Mouse (Mus musculus) thymus, postnatal 25 days (tissue): Measurements from ENCODE around the gene Spic.
"Not testable (repeated sequence)": the region's sequence is repeated elsewhere in the genome, so short reads cannot be mapped to it uniquely, and the experiment has no call there.

Experiments used
- DNase-seq: peaks from one replicate; pipeline ENCODE4 v3.0.0; 2022

Spic gene

DNA sequence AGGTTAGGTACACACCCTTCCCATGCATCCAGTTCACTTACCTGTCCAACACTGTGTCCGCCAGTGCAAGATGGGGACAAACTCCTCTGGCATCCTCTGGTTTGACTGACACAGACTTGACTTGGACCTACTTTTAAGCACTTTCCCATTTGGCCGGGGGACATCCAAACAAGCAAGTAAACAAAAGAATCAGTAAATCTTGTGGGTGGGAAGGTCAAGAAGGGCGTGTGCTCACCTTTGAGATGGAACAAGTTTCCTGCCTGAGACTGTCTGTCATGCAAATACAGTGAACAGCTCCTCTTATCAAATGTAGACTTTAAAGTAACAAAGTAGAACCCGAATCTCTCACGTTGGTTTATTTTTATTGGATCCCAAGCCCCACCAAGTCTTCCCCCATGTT, at the start of gene Spic:
Spic (minus strand) TSS at position 91 of the 400 bp plus-strand sequence.
- DNase-seq = no peak

DNA sequence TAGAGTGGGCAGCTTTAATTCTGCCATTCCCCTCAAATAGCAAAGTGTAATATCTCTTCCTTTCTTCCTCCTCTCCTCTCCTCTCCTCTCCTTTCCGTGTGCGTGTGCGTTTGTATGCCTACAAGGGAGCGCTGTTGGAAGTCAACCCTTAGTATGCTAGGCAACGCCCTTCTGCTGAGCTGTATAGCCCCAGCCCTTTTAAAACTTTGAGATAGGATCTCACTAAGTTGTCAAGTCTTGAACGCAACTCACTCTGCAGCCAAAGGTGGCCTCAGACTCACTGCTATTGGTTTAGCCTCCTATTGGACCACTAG, 47.5 kb upstream of the Spic start:
- DNase-seq = no peak

DNA sequence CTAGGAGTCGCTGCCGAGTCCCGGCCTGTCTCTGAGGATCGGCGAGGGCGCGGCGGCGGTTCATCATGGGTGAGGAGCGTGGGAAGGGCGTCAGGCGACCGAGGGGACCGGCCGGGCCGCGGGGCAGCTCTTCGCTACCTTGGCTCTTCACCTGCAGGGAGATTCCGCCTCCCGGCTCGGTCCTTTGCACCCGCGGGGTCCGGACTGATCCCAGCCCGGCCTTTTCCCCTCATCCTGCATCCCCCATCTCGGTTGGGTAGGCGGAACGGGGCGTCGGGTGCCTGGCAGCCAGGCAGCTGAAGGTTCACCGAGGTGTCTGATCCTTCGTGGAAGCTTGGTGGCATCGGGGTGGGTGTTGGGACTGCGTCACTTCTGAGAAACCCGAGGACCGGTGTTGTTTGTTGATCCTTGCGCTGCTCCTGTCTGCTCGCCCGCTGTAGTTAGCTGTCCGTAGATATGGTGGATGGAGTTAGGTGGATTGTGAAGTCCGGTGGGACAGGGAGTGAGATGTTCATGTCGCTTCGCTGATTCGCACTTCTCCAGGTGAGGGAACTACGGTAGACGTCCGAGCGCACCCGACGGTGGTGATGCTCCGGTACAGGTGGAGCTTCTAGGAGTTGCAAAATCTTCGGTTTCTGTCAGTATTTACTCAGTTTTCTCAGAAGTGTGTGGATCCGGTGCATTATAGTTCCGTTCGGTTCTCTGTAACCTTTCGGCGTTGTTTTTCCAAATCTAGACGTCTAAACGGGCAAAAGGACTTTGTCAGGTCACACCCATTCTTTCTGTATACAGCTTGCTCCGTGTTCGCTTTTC, 46.9 kb upstream of the Spic start:
- no peak for DNase-seq

DNA sequence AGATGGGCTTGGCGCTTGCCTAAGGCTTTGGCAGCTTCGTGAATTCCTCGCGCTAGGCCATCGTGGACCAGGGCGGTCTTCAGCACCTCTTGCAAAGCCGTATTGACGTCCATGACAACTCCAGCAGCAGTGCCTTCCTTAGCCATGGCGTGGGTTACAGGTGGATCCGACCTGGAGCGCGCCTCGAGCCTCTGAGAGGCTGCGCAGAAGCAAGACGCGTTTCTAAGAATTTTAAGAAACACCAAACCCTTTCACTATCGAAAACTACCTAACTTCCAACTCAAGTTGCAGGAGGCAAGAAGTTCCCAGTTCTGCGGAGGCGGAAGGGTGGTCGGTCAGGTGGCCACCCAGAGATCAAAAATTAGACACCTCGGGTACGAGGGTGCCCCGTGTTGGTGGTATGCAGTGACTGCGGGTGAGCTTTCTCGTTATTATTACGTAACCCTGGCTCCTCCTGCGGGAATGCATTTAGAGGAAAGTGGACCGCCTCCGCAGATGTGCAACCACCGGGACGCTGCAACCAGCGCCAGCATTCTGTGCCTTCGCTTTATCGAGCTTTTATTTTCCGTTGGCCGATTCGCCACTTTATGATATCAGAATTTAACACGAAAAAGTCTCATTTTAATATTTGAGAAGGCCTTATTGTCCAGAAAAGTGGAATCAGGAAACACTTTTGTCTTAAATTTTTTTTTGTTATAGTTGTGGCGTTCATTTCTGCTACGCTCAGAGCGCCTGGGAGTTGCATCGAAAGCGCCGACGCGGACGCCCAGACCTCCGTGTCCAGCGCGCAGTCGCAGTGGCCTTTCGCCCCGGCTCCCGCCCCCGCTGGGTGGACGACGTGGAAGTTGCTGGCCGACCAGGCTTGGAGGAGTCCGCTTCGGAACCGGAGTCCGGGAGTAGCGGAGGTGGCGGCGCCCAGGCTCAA, 46.0 kb upstream of the Spic start, which contains the start of gene Arl1:
Arl1 (plus strand) TSS at position 288 of the 925 bp plus-strand sequence.
- peak; percentile 85 for DNase-seq

DNA sequence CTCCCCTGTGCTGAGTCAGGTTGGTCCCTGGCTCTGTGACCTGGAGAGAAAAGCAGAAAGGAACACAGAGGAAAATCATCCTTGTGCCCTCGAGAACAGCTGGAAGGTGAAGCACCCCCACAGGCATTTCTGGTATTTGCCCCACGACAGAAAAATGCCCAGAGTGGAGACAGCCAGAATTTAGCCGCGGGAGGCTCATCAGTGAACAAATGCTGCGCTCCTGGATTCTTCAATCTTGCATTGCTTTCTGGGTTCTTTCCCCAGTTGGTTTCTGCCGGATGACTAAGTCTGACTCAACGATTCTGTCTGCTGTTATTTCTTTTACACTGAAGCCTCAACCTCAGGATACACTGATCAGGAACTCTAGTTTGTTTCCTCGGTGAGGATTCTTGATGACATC, 43.4 kb upstream of the Spic start:
- no peak for DNase-seq

DNA sequence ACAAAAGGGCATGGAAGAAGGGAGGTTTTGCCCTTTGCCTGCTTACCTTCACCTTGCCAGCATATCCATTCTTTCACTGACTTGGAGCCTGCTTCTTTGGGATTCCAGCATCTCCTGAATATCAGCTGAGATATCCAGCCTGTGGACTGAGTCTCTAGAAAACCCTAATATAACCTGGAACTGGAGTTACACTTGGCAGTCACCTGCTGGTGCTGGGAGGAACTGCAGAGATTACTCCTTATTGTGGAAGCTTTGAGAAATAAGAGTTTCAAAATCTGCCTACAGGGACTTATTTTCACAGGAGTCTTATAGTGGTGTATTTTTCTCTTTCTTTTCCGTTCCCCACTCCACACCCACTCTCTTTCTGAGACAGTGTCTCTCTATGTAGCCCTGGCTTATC, 42.3 kb upstream of the Spic start:
- peak; percentile 35 for DNase-seq

DNA sequence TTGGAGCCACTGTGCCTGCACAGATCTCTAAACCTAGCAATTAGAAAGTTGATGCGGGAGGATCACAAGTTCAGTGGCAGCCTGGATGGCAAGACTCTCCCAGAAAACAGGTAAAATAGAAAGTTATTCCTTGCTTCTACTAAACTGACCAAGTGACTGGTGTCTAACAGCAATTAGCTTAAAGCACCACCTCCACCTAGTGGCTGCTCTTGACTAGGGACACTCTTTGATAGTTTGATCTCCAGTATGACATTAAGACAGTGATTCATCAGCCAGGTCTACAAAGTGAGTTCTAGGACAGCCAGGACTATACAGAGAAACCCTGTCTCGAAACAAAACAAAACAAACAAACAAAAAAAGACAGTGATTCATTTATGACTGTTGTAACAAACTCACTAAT, 40.5 kb upstream of the Spic start:
- DNase-seq = no peak

DNA sequence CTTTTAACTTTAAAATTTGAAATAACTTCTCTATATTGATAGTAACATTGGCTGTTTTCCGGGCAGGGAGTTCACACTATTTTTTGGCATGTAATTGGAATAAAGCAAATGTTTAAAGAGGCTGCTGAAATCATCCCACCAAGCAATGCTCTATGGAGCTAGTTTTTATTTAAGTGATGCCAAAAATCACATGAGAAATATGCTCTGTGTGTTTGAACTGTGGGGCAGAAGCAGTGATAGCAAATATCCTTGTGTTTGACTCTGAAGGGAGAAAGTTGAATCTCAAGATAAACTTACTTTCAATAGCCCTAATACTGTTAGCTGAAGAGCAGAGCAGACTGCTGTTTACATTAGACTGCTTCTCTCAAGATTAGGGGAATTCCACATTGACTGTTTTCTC, 34.8 kb upstream of the Spic start:
- DNase-seq = no peak

DNA sequence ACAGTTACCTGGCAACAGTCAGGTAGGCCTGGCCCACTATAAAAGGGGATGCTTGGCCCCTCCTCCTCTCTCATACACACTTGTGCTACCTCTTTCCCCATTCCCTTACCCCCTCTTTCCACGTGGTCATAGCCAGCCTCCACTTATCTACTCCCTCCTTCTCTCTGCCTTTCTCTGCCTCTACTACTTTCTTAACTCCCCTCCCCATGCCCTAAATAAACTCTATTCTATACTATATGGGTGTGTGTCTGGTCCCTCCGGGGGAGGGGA, 32.9 kb upstream of the Spic start:
- DNase-seq = no peak

DNA sequence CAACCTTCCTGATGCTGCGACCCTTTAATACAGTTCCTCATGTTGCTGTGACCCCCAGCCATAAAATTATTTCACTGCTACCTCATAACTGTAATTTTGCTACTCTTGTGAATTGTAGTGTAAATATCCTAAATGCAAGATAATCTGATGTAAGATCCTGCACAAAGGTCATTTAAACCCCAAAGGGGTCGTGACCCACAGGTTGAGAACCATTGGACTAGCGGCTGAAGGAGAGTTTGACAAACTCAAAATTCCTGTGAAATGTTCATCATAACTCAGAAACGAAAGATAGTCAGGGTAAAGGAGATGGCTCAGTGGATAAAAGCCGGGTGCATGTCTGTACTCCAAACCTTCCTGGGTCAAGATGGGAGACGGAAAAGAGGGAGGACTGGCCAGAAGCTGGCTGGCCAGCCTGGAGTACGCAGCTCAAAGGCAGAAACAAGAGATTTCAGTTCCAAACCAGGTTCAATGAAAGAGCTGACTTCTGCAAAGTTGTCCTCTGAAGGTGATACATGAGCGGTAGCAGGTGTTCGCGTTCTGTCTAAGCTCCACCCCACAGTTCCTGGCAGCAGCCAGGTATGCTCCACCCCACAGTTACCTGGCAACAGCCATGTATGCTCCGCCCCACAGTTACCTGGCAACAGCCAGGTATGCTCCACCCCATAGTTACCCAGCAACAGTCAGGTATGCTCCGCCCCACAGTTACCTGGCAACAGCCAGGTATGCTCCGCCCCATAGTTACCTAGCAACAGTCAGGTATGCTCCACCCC, 32.4 kb upstream of the Spic start:
- DNase-seq = no peak

DNA sequence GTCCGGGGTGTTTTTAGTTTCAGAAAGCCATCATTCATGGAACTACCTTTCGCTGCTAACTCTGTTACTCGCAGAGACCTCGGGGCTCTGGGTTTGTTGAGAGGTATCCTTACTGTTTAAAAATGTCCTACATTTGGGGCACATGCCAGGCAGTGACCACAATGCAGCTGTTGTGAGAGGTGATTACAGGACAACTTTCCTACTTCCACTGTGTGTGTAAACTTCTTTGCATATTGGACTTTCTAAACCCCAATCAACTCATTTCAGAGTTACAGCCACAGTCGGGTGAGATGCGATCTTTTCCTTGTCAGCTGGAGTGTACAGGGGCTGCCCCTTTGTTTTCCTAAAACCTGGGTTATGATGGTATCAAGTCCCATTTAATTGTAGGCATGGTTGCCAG, 30.8 kb upstream of the Spic start:
- DNase-seq = no peak

DNA sequence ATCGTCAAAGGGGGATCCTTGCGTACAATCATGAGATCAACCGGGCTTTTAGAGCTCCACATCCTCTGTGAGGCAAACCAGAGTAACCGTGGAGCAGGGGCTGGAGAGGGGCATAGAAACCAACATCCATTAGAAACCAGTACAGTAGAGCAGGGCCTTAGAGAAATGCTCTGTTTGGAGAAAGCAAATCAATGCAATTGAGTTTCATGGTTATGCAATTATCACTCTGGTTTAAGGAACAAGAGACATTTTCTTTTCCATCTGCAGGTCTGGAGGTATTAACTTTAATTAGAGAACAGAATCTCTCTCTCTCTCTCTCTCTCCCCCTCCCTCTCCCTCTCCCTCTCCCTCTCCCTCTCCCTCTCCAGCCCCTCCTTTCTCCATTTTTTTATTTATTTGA, 29.9 kb upstream of the Spic start:
- no peak for DNase-seq

DNA sequence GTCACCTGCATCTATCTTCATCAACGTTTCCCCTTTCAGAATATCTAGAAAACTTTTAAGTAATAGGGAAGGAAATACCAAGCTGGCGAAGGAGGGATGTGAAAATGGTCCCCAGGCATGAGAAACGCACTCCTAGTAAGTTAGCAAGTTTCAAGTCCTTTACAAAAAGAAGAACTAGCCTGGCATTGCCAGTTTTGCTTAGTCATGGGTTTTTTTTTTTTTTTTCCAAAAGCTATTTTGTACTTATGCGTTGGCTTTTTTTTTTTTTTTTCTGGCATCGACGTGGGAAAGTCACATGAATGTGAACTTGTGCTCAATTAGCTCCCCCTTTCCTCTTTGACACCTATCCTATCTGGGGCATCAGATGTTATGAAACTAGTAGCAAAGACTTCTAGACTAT, 27.5 kb upstream of the Spic start:
- DNase-seq = no peak

DNA sequence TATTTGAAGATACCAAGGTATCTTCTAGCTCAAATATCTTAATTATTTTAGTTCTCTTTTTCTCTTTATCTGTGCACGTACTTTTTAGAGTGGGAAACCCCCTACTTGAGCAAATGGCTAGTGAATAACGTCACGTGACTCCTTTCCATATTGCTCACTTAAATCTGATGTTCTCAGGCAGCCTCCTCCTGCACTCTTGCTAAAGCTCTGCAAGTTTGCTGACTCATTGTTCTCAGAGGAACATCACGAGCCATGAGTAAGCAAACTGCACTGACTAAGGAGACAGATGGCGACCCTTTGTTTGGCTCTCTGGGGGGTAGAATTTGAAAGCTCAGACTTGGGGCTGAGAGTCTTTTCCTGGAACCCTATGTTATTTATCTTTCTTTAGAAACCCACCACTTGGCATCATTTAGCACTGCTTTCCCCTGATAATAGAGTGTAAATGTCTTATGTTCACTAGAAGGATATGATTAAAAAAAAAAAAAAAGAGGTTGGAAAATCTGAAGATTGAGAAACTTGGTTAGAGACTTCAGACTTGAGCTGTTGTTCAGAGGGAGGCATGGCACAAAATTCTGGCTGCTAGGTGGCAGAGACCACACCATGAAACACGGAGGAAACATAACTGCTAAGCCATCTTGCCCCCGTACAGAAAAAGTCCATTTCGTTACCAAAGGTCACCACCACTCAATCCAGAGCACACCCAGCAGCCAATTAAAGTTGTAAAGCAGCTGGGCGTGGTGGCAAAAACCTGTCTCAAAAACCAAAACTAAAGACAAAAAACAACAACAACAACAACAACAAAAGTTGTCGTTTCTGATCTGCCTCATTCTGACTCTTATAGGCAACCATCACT, 24.1 kb upstream of the Spic start:
- no peak for DNase-seq

DNA sequence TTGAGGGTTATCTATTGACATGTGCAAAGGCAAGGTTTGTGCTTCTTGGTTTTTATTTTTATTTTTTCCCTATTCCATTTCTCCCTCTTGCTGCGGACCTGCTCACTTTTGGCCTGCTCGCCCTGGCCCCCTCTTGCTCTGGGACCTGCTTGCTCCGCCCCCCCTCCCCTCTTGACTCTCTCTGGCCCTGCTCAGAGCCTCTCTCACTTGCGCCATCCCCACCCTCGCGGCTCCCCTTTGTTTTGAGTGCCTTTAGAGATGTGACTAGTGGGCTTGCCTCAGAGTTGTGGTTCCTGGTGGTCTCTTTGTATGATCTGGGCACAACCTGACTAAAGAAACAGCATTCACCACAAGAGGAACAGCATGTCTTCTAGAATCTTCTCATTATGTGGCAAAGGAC, 16.1 kb upstream of the Spic start:
- no peak for DNase-seq

DNA sequence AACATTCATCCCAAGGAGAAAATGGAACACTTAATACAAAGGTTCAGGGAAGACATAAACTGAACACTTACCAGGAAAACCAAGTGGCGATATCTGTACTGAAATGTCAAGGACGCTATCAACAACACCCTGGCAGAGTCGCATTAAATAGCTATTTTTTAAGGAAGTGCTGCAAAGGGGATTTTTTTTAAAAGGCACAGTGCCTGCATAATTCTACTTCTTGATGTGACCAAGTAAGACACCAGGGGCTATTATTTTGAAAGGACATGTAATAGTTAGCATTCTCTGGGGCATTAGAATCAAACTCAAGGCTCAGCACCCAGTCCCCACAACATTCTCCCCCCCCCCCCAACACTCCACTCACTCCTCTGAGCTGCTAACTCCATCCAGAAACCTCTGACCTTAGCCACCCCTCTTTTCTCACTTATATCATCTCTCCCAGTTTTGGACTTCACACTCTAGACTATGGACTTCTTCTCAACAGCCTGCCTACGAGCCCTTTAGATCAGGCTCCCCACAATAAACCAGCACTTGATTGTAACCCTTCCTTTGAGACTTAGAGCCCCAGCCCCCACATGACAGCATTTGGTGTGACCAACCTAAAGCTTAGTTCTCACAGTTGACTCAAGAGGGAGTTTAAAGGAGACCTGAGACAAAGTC, 1.8 kb downstream of the Spic start:
- no peak for DNase-seq

DNA sequence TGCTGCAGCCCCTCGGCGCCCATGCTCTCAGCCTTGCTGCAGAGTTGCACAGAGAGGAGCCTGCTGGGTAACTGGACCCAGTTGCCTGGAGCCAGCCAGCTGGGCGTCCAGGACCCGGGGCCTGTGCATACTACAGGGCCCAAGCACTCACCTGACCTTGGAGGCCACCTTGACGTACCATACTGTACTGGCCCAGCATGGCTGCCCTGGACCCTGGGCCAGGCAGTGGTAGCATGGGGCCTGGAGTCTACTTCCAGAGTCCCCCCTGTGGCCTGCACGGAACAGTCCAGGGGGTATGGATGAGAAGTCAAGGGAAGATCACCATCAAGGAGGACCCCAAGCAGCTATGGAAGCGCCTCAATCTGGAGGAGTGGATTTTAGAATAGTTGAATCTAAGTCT, 12.0 kb downstream of the Spic start:
- DNase-seq = no peak

DNA sequence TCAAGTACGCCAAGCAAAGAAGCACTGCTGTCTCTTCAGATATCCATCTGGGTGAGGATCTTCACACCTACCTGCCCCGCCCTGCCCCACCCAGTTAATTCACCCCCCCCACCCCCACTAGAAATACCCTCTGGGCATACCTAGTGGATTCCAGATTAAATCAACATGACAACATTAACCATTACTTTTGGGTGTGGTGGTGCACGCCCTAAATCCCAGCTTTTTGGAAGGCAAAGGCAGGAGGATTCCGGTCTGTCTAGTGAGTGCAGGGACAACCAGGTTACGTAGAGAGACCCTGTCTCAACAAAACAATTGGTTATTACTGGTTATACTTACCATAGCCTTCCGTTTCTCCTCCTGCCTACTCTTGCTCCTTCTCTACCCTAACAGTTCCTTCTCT, 12.7 kb downstream of the Spic start:
- DNase-seq = no peak

DNA sequence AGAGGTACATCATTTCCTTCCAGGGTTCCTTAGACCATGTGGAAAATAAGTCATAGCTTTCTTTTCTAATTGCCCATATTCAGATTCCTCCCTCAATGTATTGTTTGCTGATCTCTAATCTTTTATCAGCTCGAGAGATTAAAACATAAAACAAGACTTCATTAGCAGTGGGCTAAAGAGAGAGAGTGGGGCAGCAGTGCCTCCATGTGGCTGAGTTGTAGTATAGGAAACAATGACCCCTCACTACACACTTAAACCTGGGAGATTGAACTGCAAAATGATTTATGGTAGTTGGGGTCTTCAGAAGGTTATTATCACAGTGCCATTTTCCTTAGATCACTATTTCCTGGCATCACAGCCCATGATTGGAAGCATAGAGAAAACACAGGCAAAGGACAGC, 15.1 kb downstream of the Spic start:
- no peak for DNase-seq

DNA sequence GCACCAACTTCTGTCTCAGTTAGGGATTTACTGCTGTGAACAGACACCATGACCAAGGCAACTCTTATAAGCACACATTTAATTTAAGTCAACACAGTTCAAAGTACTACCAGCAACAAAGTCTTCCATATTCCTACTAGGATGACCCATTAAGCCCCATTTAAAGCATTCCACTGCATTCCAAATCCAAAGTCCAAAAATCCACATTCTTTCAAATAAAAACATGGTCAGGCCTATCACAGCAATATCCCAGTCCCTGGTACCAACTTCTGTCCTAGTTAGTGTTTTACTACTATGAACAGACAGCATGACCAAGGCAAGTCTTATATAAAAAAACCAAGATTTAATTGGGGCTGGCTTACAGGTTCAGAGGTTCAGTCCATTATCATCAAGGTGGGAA, 21.0 kb downstream of the Spic start:
- not testable (repeated sequence) for DNase-seq

DNA sequence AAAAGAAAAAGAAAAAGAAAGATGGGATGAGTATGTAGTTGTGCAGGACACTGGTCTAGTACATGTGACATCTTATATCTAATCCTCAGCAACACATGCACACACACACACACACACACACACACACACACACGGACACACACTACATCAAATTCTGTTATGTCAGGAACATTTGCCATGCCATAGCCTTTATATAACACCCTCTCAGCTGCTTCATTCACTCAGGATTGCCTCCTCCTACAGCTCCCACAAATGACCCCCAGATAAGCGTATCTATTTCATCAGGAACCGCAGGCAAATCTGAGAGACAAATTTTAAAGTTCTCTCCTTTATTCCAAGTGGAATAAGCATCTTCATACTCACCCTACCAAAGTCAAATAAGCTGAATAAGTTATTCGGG, 25.9 kb downstream of the Spic start:
- DNase-seq = no peak

DNA sequence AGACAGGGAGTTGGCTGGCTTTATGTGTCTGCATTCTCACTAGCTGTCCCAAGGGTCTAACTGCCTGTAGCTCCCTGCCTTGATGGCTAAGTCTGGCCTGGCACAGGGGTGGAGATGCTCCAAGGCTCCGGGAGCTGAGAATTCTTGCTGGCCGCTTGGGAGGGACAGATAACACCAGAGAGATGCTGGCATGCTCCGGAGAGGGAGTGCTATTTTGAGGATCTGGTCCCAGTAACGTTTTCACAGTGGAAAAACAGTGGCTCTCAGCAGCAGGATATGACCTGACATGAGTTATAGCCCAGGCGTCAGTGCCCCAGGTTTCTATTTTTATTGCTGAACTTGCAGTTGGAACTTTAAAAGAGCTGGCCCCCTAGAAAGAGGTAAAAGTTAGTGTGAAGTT, 39.4 kb downstream of the Spic start:
- DNase-seq = no peak
